Mouse (Mus musculus) kidney, embryonic 16.5 days (tissue): ENCODE measurements around the gene Tmem156. TPM values are rescaled to one million over a fixed set of nuclear protein-coding genes. Genes with fewer than 3 reads are reported as not detected.
"Not testable (repeated sequence)": the region's sequence is repeated elsewhere in the genome, so short reads cannot be mapped to it uniquely, and the experiment has no call there.

ENCODE experiments used
- ATAC-seq: fragments of 200-750 bp; cut with Nextera tagmentation; 2 replicates; pipeline ENCODE4 v1.8.0; 2017; ENCODE audit warnings: moderate TSS enrichment; ENCODE audit not compliant: low FRiP score, low TSS enrichment
- H3K27ac ChIP-seq: fragments of 300-500 bp; sonication (generic); 2 replicates; pipeline ENCODE4 v1.5.1; 2014; ENCODE audit warnings: low read length
- H3K27me3 ChIP-seq: fragments of 300-500 bp; sonication (generic); 2 replicates; pipeline ENCODE4 v1.6.1; 2014; ENCODE audit warnings: low read length, control low read depth, mixed read lengths; ENCODE audit not compliant: insufficient read depth
- H3K36me3 ChIP-seq: fragments of 300-500 bp; sonication (generic); 2 replicates; pipeline ENCODE4 v1.6.1; 2014; ENCODE audit warnings: low read length, control low read depth, mixed read lengths; ENCODE audit not compliant: insufficient read depth
- H3K4me1 ChIP-seq: fragments of 300-500 bp; sonication (generic); 2 replicates; pipeline ENCODE4 v1.6.1; 2014; ENCODE audit warnings: low read length, control low read depth, mixed read lengths; ENCODE audit not compliant: insufficient read depth
- H3K4me2 ChIP-seq: fragments of 300-500 bp; sonication (generic); replicated peaks from 2 replicates; pipeline ENCODE4 v1.6.1; 2014; ENCODE audit warnings: low read depth, low read length
- H3K4me3 ChIP-seq: fragments of 300-500 bp; sonication (generic); 2 replicates; pipeline ENCODE4 v1.5.1; 2014; ENCODE audit warnings: mild to moderate bottlenecking, low read length
- H3K9ac ChIP-seq: fragments of 300-500 bp; sonication (generic); replicated peaks from 2 replicates; pipeline ENCODE4 v1.6.1; 2014; ENCODE audit warnings: low read length
- H3K9me3 ChIP-seq: fragments of 300-500 bp; sonication (generic); 2 replicates; pipeline ENCODE4 v1.6.1; 2016; ENCODE audit warnings: low read length, control low read depth
- WGBS: fragments of 180-500 bp; shearing (Covaris S2); extraction: QIAGEN DNeasy Blood & Tissue Kit; methylation state at CpG from one replicate; pipeline ENCODE4 v1.1.7; 2014; 5-methylcytosine and 5-hydroxymethylcytosine counted together
- polyA plus RNA-seq: library from polyadenylated mRNA; unstranded; fragments of >200 nt; fragmentation: Nextera tagmentation; extraction: Ambion mirVana; gene quantifications from 2 replicates; pipeline ENCODE4 v1.2.1, GENCODE M21; 2015

The Tmem156 gene
- polyA plus RNA-seq, 1 experiment from 2014 or later: 0.17 TPM

DNA sequence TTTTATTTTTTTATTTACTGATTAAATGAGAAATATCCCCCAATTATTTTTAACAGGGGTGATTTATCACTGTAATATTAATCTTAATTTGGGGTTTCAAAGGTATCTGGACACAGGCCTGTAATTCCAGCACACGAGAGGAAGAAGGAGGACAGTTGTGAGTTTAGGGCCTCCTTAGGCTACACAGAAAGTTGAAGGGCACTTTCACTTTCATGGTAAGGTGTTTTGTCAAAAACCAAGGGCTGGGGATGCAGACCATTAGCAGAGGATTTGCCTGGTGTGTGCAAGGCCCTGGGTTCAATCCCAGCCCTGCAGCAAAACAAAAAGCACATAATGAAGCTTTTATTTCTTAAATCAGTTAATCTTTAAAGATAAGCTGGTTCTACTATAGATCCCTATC, 27.6 kb upstream of the Tmem156 start:
- H3K4me3 ChIP-seq: no peak overlapping the region
- H3K4me1 ChIP-seq: no peaks in the 10 kb centered on the region
- H3K27me3 ChIP-seq: no peaks in the 10 kb centered on the region
- no peak overlapping the region for H3K4me2 ChIP-seq
- no peak overlapping the region for H3K9ac ChIP-seq
- 84% methylated on average over 1 of the region's 1 CpGs for WGBS
- no peaks in the 10 kb centered on the region for H3K9me3 ChIP-seq
- H3K27ac ChIP-seq: no peak overlapping the region
- H3K36me3 ChIP-seq: peaks cover 7% of the 10 kb centered on the region
- ATAC-seq: no peak

DNA sequence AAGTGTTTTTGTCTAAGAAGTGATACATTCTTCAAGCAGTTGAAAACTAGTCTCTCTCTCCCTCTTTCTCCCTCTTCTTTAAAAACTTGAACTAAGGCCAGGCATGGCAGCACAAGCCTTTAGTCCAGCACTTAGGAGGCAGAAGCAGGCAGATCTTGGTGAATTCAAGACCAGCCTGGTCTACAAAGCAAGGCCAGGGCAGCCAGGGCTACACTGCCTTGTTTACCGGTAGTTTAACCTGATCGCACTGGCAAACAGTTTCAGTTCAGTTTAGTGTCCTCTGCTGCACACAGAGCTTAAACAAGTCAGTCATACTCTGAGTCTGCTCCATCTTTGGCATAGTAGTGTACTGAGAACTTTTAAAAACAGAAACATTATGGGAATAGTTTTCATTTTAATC, 24.9 kb upstream of the Tmem156 start:
- peaks cover 7% of the 10 kb centered on the region for H3K36me3 ChIP-seq
- no peak overlapping the region for H3K27ac ChIP-seq
- no peaks in the 10 kb centered on the region for H3K27me3 ChIP-seq
- no peaks in the 10 kb centered on the region for H3K4me1 ChIP-seq
- no peak overlapping the region for H3K4me2 ChIP-seq
- WGBS: 96% methylated on average over 2 of the region's 2 CpGs
- ATAC-seq: no peak
- H3K4me3 ChIP-seq: no peak overlapping the region
- H3K9ac ChIP-seq: no peak overlapping the region
- no peaks in the 10 kb centered on the region for H3K9me3 ChIP-seq

DNA sequence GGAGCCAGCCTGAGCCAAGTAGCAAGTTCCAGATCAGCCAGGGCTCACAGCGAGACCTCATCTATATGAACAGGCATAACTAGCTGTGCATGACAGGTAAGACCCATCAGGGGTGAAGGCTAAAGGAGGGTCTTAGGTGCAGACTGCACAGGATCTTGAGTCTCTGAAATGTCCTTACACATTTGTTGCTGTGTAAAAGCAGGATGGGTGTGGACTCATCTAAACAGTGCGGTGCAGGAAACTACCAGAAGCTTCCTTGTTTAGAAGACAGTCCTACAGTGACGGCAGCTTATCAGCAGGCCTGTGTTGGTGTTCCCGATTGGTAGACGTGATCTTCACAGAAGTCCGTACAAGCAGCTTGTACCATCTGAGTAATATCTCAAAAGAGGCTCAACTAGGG, 21.4 kb upstream of the Tmem156 start:
- H3K4me3 ChIP-seq: no peak overlapping the region
- no peaks in the 10 kb centered on the region for H3K27me3 ChIP-seq
- H3K27ac ChIP-seq: no peak overlapping the region
- 90% methylated on average over 6 of the region's 6 CpGs for WGBS
- no peak overlapping the region for H3K4me2 ChIP-seq
- H3K9ac ChIP-seq: no peak overlapping the region
- ATAC-seq: no peak
- peaks cover 18% of the 10 kb centered on the region; the same call in 1 of the 2 replicates for H3K4me1 ChIP-seq
- peaks cover 7% of the 10 kb centered on the region for H3K36me3 ChIP-seq
- H3K9me3 ChIP-seq: no peaks in the 10 kb centered on the region

DNA sequence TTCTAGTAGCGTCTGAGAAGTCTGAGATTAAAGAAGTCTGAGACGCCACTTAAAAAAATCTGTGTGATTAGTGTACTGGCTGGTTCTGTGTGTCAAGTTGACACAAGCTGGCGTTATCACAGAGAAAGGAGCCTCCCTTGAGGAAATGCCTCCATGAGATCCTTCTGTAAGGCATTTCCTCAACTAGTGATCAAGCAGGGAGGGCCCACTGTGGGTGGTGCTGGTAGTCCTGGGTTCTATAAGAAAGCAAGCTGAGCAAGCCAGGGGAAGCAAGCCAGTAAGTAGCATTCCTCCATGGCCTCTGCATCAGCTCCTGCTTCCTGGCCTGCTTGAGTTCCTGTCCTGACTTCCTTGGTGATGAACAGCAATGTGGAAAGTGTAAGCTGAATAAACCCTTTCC, 20.3 kb upstream of the Tmem156 start:
- peaks cover 22% of the 10 kb centered on the region; the same call in 1 of the 2 replicates for H3K4me1 ChIP-seq
- H3K9ac ChIP-seq, H3K36me3 ChIP-seq, H3K27ac ChIP-seq, ATAC-seq, H3K4me2 ChIP-seq, H3K27me3 ChIP-seq, H3K9me3 ChIP-seq, H3K4me3 ChIP-seq: not testable (repeated sequence)
- 54% methylated on average over 3 of the region's 3 CpGs for WGBS

DNA sequence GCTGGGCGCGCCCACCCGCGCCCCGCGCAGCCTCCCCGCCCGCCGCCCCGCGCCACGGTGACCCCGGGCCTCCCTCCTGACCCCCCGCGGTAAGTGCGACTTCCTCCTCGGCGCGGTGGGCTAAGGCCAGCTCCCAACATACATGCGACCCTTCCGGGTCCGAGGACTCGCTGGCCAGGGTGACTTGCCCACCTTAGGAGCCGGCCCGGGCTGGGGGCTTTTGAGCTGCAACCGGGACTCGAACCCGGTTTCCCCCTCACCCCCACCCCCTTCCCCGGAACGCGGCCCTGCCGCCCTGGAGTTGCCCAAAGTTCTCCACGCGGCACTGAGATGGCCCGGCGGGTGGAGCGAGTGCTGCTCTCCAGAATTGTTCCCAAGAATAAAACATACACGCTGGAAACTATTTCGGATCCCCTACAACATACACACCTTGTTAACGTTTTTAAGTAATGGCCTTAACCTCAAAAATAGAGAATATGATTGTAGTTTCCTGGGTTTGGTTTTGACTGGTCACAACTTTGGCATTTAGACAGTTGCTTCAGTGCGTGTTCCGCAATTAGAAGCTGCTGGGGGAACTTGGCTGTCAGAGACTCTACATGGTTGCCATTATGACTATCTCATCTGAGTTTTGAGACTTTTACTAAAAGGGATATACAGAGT, 16.0 kb upstream of the Tmem156 start:
- peak overlapping the region; percentile 80 for H3K27ac ChIP-seq
- whole genome bisulfite sequencing: 3% methylated on average over 25 of the region's 42 CpGs
- H3K9ac ChIP-seq: peak overlapping the region; percentile 89
- no peaks in the 10 kb centered on the region for H3K9me3 ChIP-seq
- no peaks in the 10 kb centered on the region for H3K27me3 ChIP-seq
- no peaks in the 10 kb centered on the region for H3K36me3 ChIP-seq
- H3K4me1 ChIP-seq: peaks cover 26% of the 10 kb centered on the region; the same call in 1 of the 2 replicates
- H3K4me3 ChIP-seq: peak overlapping the region; percentile 85
- H3K4me2 ChIP-seq: peak overlapping the region; percentile 78
- peak; percentile 60 for ATAC-seq

DNA sequence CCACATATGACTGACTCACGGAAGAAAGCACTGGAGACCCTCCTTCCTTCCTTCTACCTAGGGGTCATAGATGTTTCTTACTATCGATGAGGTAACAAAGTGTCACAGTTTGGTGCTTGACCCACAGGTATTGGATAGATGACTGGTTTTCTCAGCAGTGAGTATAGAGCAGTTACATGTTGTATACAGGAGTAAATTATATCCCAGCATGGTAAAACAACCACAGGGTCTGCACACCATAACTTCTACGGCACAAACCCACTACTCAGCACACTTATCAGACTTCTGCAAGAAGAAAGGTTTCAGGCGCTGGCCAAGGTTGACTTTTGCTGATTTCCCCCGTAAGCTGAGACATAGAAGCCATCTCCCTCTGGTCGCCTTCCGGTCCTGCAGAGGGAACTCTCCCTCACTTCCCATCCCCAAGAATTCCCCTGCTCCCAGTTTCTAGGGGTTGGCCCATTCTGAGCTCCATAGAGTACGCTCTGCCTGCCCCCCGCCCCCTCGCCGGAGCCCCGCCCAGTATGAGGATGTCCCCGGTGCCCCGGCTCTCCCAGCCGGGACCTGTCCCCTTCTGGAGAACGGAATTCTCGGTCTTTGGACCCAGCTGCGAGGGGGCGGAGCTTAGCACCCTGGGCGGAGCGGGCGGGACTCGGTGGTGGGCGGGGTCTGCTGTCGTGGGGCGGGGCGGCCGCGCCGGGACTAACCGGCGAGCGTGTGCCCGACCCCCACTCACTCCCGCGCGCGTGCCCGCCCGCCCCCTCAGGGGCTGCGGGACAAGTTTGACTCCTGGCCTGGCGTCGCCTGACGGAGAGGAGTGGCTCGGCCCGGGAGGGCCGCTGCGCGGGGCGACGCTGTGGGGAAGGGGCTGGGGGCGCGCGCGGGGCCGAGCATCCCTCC, 15.2 kb upstream of the Tmem156 start, which contains the start of gene Klhl5:
Gene Klhl5, plus strand, starts transcription at position 664 of the 897 bp plus-strand sequence.
- peak within 1 kb of the TSS; percentile 78 for H3K4me2 ChIP-seq
- H3K4me1 ChIP-seq: peaks cover 26% of the 10 kb centered on the region; the same call in 1 of the 2 replicates
- H3K9ac ChIP-seq: peak within 1 kb of the TSS; percentile 89
- H3K36me3 ChIP-seq: no peaks in the 10 kb centered on the region
- WGBS: 4% methylated on average over 43 of the region's 56 CpGs
- no peaks in the 10 kb centered on the region for H3K9me3 ChIP-seq
- ATAC-seq: peak; percentile 98
- no peaks in the 10 kb centered on the region for H3K27me3 ChIP-seq
- peak within 1 kb of the TSS; percentile 85 for H3K4me3 ChIP-seq
- H3K27ac ChIP-seq: peak within 1 kb of the TSS; percentile 80

DNA sequence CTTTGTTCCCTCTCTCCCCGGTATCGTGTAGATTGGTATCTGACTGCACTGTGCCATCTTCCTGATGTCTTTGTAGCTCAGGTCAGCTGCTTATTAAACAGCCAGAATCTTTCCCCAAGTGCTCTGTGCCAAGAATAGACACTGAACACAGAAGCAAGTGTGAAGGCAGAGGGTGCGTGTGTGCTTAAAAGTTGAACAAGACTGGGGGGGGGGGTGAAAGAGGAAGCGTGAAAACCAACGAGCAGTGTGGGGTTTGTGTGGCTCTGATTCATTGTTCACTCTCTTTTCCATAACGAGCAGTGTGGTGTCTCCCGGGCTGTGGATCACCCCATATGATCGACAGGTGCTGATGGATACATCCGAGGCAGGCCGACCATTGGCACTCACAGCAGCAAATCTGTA, 10.7 kb upstream of the Tmem156 start:
- no peaks in the 10 kb centered on the region for H3K9me3 ChIP-seq
- H3K27ac ChIP-seq: no peak overlapping the region
- H3K27me3 ChIP-seq: no peaks in the 10 kb centered on the region

DNA sequence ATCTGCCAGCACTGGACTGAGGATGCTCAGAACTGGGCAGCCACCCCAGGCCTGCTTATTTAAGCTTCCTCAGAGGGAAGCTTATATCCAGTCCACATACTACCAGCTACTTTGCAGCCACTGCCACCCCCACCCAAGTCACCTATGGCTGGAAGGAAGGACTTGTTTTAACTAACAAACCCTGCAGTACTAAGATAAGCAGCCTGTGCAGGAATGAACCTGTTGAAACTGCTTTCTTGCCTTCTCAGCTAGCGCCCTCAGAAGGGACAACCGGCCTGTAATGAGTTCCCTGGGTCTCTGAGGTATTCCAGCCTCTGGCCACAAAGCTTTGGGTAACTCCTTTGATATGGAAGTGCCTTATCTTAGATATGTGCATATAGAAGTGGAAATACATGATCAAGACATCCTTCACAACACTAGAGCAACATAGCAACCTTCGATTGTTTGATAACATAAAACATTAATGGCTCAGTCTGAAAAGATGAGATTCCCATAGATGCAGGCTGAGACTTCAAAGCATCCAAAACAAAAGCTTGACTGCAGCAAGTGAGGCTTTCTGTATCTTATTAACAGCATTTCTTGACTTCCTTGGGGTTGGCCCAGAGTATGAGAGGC, 10.2 kb upstream of the Tmem156 start:
- H3K27me3 ChIP-seq: no peaks in the 10 kb centered on the region
- 75% methylated on average over 3 of the region's 3 CpGs for WGBS
- H3K4me1 ChIP-seq: peaks cover 5% of the 10 kb centered on the region; the same call in 1 of the 2 replicates
- H3K4me2 ChIP-seq: no peak overlapping the region
- H3K9me3 ChIP-seq: no peaks in the 10 kb centered on the region
- no peak overlapping the region for H3K9ac ChIP-seq
- peak overlapping the region; percentile 44 for H3K27ac ChIP-seq
- no peak overlapping the region for H3K4me3 ChIP-seq
- peak; percentile 49 for ATAC-seq
- no peaks in the 10 kb centered on the region for H3K36me3 ChIP-seq

More for the DNA sequence above, 10.7 kb upstream of the Tmem156 start:
- WGBS: 71% methylated on average over 10 of the region's 10 CpGs
- H3K4me1 ChIP-seq: peaks cover 5% of the 10 kb centered on the region; the same call in 1 of the 2 replicates
- no peaks in the 10 kb centered on the region for H3K36me3 ChIP-seq
- no peak overlapping the region for H3K9ac ChIP-seq
- ATAC-seq: no peak
- H3K4me3 ChIP-seq: no peak overlapping the region
- H3K4me2 ChIP-seq: no peak overlapping the region

DNA sequence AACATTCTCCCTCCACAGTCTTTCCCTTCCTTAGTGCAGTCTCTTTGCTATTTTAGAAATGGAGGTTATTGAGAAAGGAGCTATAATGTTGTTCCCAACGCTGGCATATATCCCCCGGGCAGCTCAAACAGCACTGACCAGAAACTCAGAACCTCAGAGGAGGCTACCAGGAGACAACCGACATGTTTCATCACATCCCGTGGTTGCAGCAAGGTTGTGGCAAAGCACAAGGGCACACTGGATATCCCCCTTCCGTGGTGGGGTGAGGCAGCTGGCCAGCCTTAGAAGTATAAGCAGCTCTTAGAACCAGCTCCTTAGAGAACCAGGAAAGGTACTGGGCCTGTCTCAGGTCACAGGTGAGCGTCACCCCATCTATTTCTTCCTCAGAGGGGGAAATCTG, 9.7 kb upstream of the Tmem156 start:
- Histone ChIP-seq H3K9me3 (no peaks in the 10 kb centered on the region), H3K4me1 (peaks cover under 1% of the 10 kb centered on the region; the same call in 1 of the 2 replicates), H3K9ac (no peak overlapping the region), H3K4me2 (no peak overlapping the region), H3K36me3 (no peaks in the 10 kb centered on the region), H3K27me3 (no peaks in the 10 kb centered on the region), H3K27ac (peak overlapping the region; percentile 44), H3K4me3 (no peak overlapping the region)
- no peak for ATAC-seq
- WGBS: 85% methylated on average over 6 of the region's 6 CpGs
